Mouse (Mus musculus): ENCODE measurements around the gene Myo10.

DNA sequence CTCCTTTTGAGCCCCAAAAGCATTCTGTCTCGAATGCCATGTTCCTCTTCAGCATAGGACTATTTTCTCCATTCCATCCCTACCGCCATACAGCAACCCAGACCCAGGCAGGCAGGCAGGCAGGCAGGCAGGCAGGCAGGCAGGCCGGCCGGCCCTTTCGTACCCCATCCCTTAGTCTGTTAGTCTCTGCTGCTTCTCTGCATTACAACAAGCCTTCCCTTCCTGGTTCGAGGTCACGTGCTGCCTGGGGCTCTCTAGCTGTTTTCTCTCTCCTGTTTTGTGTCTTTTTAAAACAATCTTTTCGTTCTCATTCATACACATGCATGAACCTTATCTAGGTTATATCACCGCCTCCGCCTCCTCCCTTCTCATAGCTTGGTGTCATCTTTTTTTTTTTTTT lies 149.5 kb downstream of the Myo10 start:
- TF ChIP-seq FLI1 (IDR thresholded peaks at IDR 0.05; ENCODE audit: low read length), result no peak
- TF ChIP-seq GATA1 (IDR thresholded peaks at IDR 0.05; ENCODE audit: borderline replicate concordance, low read length), result no peak
